Mouse (Mus musculus) frontal cortex, postnatal 10 days (tissue): Measurements from ENCODE around the gene Exosc2.
"Not testable (repeated sequence)": the region's sequence is repeated elsewhere in the genome, so short reads cannot be mapped to it uniquely, and the experiment has no call there.

Experiments
- DNase-seq, 2 experiments: peaks; one replicate each; pipeline ENCODE4 v3.0.0; 2022; ENCODE audit warnings: low spot score in 2 of 2, mixed read lengths in 1 of 2

Gene Exosc2

DNA sequence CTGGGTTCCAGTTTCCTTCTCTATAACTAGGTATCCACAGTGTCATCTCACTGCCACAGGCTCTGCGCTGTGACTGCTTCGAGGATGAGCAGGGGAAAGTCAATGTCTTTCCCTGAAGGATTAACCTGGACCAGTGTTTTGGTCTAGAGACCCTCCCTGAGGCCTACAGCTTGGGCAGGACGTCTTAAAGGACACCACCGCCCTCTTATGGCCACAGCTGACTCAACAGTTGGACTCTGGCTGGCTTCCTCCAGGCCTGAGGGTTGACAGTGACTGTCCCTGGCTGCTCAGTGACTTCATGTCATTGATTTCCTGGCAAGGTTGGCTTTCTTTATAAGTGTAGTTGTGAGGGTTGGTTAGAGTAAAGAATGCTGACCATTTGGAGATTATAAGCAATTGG, 3.2 kb upstream of the Exosc2 start:
- no peak for DNase-seq

- DNase-seq: no peak
Observed at GRCm38 (mm10) chr2:31678641-31679040, 8.1 kb downstream of the Exosc2 start.

DNA sequence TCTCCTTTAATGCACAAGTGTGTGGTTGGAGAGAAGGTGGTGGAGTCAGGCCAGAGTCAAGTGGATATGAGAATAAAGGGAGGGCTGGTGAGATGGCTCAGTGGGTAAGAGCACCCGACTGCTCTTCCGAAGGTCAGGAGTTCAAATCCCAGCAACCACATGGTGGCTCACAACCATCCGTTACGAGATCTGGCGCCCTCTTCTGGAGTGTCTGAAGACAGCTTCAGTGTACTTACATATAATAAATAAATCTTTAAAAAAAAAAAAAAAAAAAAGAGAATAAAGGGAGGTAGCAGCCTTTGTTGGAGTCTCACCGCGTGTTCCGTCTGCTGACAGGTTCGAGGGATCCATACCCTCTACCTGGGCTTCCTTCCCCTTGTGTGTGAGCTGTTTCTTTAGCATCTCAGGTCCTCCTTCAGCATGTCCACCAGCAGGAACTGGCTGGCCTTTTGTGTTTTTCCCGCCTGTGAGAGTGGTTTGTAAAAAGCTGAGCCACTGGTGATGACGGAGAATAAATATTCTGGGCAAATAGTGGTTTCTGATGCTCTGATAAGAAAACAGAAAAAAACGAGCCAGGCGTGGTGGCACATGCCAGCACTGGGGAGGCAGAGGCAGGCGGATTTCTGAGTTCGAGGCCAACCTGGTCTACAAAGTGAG, 10.7 kb downstream of the Exosc2 start:
- DNase-seq: not testable (repeated sequence)

GRCm38 (mm10) chr2:31681731-31682235, 11.3 kb downstream of the Exosc2 start:
- DNase-seq: no peak

GRCm38 (mm10) chr2:31683666-31684065, 13.2 kb downstream of the Exosc2 start:
- peak in 1 of 2 experiments; percentile 46 for DNase-seq

DNA sequence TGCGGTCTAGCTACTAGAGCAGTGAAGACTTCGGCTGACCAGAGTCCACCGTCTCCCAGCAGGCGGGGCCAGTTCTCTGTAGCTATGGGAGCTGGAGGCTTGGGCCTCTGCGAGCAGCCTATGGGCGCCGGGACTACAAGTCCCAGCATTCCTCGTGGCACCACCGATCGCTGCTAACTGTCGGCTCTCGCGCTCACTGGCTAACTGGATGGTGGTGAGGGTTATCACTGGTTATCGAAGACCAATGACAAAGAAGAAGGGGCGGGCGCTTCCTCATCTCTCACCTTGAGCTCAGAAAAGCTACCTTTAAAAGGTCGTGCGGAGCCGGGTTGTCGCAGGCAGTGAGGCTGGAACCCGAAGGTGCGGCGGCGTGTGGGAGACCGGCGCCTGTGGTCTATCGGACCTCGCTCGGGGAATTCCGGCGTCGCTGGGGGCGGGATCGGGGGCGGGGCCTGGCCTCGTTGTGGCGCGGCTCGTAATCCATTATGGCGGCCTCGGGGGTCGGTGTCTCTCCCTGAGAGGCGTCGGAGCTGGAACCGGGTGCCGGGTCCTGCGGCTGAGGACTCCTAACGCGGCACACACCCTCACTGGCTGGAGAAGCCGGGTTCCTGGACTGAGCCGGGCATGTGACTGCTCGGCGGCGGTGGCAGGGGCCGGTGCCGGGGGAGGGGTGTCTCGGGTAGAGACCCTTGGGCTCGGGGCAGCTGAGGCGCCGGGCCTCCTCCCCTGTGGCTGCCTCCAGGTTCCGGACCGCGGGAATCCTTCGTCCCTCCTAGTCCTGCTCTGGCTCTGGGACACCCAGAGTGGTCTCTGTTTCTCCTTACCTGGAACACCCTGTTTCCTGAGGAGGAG, 17.8 kb downstream of the Exosc2 start, which contains the start of gene Abl1:
Gene Abl1, plus strand, starts transcription at position 303 of the 852 bp plus-strand sequence.
- DNase-seq: peak; percentile 95 to 96

GRCm38 (mm10) chr2:31689045-31689444, 18.5 kb downstream of the Exosc2 start:
- no peak for DNase-seq

DNA sequence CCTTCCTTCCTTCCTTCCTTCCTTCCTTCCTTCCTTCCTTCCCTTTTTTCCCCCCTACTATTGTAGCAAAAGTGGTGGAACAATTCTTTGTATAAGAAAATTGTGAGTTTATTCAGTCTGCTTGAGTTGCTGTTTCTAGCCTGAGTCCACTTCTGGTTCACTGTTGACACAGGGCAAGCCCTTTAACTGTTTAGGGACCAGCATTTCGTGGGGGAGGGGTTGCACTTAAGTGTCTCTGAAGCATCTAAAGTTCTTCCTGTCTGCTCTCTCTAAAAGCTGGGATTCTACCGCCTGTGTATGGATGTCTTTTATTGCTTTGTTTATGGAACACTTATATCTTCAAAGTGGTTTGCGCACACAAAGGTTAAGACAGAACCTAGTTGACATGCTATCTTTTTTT, 19.5 kb downstream of the Exosc2 start:
- DNase-seq: no peak

DNA sequence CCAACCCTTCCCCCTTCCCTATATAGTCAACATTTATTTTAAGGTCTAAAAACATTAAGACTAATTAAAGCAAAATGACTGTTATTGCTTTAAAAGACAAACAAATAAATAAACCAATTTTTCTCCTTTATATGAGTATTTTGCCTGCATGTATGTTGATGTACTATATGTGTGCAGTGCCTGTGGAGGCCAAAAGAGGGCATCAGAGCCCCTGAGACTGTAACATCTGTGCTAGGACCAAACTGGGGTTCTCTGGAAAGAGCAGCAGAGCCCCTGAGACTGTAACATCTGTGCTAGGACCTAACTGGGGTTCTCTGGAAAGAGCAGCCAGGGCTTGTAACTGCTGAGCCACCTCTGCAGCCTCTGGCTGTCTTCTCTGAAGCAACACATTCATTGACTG, 27.7 kb downstream of the Exosc2 start:
- DNase-seq: no peak

DNA sequence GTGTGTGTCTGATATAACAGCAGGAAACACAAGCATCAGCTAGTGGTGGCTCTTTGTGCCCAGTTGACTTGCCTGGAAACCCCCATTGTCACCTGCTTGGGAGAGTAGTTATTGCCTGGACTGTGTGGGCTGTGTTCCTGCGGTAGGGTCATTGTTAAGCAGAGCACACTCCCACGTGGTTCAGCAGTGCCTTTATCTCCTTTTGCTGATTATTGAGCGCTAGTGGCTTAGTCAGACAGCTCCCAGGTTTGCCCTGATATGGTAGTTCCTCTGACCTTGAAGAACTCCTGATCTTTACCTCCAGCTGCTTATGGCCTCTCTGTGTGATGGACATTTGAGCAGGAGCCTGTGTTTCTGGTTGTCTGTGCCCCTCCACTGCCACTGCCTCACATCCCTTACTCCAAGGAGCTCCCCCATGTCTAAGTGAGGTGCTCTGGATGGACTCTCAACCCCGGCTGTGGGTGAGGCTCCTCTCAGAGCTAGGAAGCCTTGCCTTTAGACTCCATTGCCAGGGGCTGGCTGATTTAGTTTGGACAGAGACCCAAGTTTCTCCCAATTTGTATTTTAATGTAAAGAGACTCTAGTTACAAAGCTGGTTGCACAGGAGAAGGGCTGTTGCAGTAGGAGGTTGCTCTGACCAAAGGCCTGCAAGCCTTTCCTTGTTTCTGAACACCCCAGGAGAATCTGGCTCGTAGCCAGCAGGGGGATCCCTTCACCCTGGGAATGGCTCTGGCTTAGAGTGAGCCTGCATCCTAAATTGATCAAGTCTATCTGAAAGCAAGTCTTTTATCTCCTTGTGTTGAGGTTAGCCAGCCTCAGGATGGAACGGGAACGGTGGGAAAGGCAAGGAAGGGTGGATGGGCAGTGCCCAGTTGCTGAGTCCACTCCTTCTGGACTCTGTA, 30.3 kb downstream of the Exosc2 start:
- no peak for DNase-seq

- no peak for DNase-seq
Observed at GRCm38 (mm10) chr2:31703226-31703625, 32.7 kb downstream of the Exosc2 start.

DNA sequence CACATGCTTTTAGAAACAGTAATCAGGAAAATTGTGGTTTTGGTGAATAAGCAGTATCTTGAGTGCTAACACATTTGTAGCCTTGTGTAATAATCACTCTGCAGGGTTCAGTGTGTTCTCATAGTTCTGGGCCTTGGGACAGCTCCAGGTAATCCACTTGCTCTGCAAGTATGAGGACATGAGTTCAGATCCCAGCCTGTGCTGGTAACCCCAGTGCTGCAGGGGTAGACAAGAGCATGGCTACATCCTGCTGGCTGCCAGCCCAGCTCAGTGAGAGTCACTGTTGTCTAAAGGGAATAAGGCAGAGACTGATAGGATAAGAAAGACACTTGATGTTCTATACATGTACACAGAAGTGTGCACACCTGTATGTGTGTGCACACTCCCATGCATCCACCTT, 35.4 kb downstream of the Exosc2 start:
- DNase-seq: no peak

DNA sequence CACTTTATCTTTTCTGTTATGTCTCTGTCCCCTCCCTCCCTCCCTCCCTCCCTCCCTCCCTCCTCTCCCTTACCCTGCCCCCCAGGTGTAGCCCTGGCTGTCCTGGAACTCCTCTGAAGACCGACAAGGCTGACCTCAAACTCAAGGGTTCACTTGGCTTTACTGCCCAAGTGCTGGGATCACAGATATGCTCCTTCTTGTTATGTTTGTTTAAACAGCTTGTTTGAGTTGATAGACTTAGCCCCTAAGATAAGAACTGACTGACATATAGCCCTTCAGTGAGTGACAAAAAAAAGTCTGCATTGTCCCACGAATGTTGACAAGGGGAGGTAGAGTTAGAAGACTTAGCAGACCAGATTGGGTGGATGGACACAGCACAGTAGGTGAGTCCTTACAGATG, 36.0 kb downstream of the Exosc2 start:
- no peak for DNase-seq

DNA sequence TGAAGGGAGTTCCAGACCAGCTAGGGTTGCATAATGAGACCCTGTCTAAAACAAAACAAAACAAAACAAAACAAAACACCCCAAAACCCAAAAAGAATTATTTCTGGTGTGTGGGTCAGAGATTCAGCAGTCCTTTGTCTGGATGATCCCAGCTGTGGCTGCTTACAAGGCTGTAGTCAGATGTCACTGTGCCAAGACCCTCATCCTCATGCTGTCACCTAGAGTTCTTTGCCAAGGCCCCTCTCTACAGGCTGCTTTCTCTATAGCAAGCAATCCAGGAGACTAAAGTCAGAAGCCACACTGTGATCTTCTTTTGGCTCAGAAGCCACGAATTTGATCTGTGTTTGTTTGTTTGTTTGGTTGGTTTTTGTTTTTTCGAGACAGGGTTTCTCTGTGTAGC, 42.2 kb downstream of the Exosc2 start:
- DNase-seq: no peak

GRCm38 (mm10) chr2:31713813-31714212, 43.3 kb downstream of the Exosc2 start:
- DNase-seq: no peak

- no peak for DNase-seq
Observed at GRCm38 (mm10) chr2:31714780-31715179, 44.3 kb downstream of the Exosc2 start.

DNA sequence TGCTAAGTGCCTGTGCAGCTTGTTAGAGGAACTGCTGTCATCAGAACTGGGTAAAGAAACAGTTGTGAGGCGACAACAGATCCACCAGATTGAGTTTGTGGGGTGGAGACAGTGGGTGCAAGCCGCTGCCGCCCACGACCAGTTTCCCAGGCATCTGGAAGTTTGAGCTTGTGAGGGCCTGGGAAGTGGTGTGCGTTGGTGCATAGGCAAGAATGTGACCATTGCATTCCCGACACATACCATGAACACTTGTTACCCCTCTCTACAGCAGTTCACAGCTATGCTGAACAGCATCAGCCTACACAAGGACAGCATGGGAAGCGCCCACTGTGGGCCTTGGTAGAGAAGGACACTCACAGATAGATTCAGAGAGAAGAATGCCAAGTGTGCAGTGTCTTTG, 45.5 kb downstream of the Exosc2 start:
- DNase-seq: no peak

GRCm38 (mm10) chr2:31719202-31719880, 48.8 kb downstream of the Exosc2 start:
- no peak for DNase-seq

GRCm38 (mm10) chr2:31719944-31720343, 49.4 kb downstream of the Exosc2 start:
- no peak for DNase-seq

DNA sequence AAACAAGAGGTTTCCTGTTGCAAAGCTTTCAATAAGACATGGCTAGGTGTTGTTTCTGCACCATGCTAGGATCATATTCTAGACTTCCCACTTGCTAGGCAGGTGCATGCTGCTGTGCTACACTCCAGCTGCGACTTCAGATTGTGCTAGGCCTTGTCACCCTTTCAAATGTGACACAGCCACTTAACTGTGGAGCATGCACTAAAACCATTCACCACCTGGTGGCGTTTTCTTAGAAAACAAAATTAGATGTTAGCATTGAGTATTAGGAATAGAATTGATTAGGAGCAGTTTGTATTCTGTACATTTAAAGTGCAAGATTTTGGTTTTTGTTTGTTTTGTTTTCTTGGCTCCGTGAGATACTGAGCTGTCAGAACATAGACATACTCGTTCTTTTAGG, 50.3 kb downstream of the Exosc2 start:
- DNase-seq: no peak
